Mouse (Mus musculus) MEL (cell line): ENCODE measurements around the gene Ccdc183.

Experiments used
- MAFK ChIP-seq: IDR thresholded peaks from 2 replicates; pipeline ENCODE4 v1.6.1; 2011; ENCODE audit warnings: low read depth, mild to moderate bottlenecking, low read length, improper control_type of control experiment, borderline replicate concordance
- MAZ ChIP-seq: IDR thresholded peaks from 2 replicates; pipeline ENCODE4 v1.6.1; 2012; ENCODE audit warnings: low read depth, mild to moderate bottlenecking, inconsistent platforms, low read length, improper control_type of control experiment
- NRF1 ChIP-seq: IDR thresholded peaks from 2 replicates; pipeline ENCODE4 v1.6.1; 2014; ENCODE audit warnings: low read depth, mild to moderate bottlenecking, inconsistent platforms, low read length, improper control_type of control experiment, moderate library complexity; ENCODE audit not compliant: poor library complexity, insufficient read depth, severe bottlenecking
- POLR2A ChIP-seq, 2 experiments: IDR thresholded peaks; 2 replicates each; pipeline ENCODE4 v1.6.1; 2011 to 2012; ENCODE audit warnings: low read length in 2 of 2, mild to moderate bottlenecking in 2 of 2, control low read depth in 1 of 2, improper control_type of control experiment in 1 of 2, low read depth in 1 of 2, moderate library complexity in 1 of 2; ENCODE audit not compliant: control insufficient read depth in 1 of 2, insufficient read depth in 1 of 2, poor library complexity in 1 of 2

DNA sequence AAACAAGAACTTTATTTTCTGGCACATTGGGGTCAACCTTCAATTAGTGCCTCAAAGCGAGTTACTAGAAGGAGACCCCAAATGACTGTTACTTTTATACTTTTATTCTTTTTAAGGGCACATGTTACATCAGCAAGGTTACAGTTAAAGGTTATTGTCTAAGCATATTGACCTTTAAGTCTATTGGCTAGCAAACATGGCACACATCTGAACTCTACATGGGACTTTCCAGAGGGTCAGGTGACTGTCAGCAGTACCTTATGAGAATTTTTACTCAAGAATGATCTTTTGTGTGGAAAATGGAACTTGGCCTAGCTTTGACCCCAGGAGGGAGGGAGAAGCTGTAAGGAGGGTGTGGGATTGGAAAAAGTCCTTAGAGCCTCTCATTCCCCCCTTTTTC lies 49.0 kb upstream of the Ccdc183 start:
- no peak for TF ChIP-seq POLR2A (IDR thresholded peaks at IDR 0.05; ENCODE audit: control insufficient read depth in 1 of 2, insufficient read depth in 1 of 2, low read depth in 1 of 2, low read length in 2 of 2, poor library complexity in 1 of 2)
- TF ChIP-seq NRF1 = no peak
- no peak for TF ChIP-seq MAFK
- TF ChIP-seq MAZ = no peak
